ENCODE assay signal across 8 mouse cellular contexts in the genomic region with DNA sequence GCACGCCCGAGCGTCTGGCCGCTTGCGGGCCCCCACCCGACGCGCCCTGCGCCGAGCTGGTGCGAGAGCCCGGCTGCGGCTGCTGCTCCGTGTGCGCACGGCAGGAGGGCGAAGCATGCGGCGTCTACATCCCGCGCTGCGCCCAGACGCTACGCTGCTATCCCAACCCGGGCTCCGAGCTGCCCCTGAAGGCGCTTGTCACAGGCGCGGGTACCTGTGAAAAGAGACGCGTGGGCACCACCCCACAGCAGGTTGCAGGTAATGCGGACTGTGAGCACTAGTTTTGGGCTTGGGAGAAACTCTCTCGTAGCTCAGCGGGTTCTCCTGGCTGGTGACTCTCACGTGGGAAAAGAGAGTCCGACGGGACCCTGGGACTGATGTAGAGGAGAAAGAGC. TPM values are rescaled to one million over a fixed set of nuclear protein-coding genes. Genes with fewer than 3 reads are reported as not detected.
A peak's percentile ranks its signal among the peaks of the same experiment; 100 is the strongest.
DNase-seq lines count a peak whose midpoint lies in the region; ATAC-seq and TF ChIP-seq lines count a peak whose summit lies in the region.

No protein-coding gene starts in this region.

- H3K36me3 ChIP-seq in kidney, embryonic 15.5 days: no peaks in the 10 kb centered on the region
- no peaks in the 10 kb centered on the region for H3K36me3 ChIP-seq in embryonic facial prominence, embryonic 15.5 days
- no peaks in the 10 kb centered on the region for H3K36me3 ChIP-seq in kidney, postnatal 0 days (ENCODE audit: insufficient read depth, low read length)
- no peaks in the 10 kb centered on the region for H3K36me3 ChIP-seq in neural tube, embryonic 13.5 days

- TF ChIP-seq CTCF in kidney, postnatal 0 days (IDR thresholded peaks at IDR 0.05; ENCODE audit: low read depth): no peak

- peaks cover 47% of the 10 kb centered on the region for H3K4me1 ChIP-seq in kidney, embryonic 15.5 days
- H3K4me1 ChIP-seq in embryonic facial prominence, embryonic 15.5 days: peaks cover 39% of the 10 kb centered on the region
- H3K4me1 ChIP-seq in kidney, postnatal 0 days (replicated peaks; ENCODE audit: insufficient read depth, low read length): peaks cover 23% of the 10 kb centered on the region
- H3K4me1 ChIP-seq in neural tube, embryonic 13.5 days (replicated peaks): peaks cover 45% of the 10 kb centered on the region

- peak overlapping the region; percentile 96 for H3K4me2 ChIP-seq in kidney, embryonic 15.5 days
- peak overlapping the region; percentile 97 for H3K4me2 ChIP-seq in embryonic facial prominence, embryonic 15.5 days (replicated peaks)
- H3K4me2 ChIP-seq in kidney, postnatal 0 days (ENCODE audit: low read length): peak overlapping the region; percentile 94
- H3K4me2 ChIP-seq in neural tube, embryonic 13.5 days: peak overlapping the region; percentile 94

- 0 out of 2 replicates have a peak, but pooled peaks have one; percentile 14 for ATAC-seq in kidney, embryonic 15.5 days (replicated peaks; ENCODE audit: low FRiP score)
- ATAC-seq in embryonic facial prominence, embryonic 15.5 days (ENCODE audit: insufficient number of reproducible peaks, low FRiP score, low TSS enrichment, low read depth): 0 out of 2 replicates have a peak, but pooled peaks have one; percentile 16
- peak; percentile 26; the same call in 1 of the 2 replicates for ATAC-seq in kidney, postnatal 0 days (replicated peaks; ENCODE audit: low FRiP score, low read depth)
- peak; percentile 67 for ATAC-seq in neural tube, embryonic 13.5 days (ENCODE audit: low read depth)

- under 1% methylated on average over 37 of the region's 37 CpGs for WGBS in kidney, embryonic 15.5 days
- under 1% methylated on average over 37 of the region's 37 CpGs for WGBS in embryonic facial prominence, embryonic 15.5 days
- under 1% methylated on average over 37 of the region's 37 CpGs for WGBS in kidney, postnatal 0 days
- WGBS in neural tube, embryonic 13.5 days: under 1% methylated on average over 37 of the region's 37 CpGs

- peak overlapping the region; percentile 61 for H3K4me3 ChIP-seq in kidney, embryonic 15.5 days (replicated peaks)
- peak overlapping the region; percentile 72 for H3K4me3 ChIP-seq in embryonic facial prominence, embryonic 15.5 days (replicated peaks)
- peak overlapping the region; percentile 46 for H3K4me3 ChIP-seq in kidney, postnatal 0 days (replicated peaks; ENCODE audit: low read depth, low read length)
- peak overlapping the region; percentile 68 for H3K4me3 ChIP-seq in neural tube, embryonic 13.5 days

- no peak for DNase-seq in kidney, postnatal 14 days
- peak; percentile 16 for DNase-seq in MN1 (ENCODE audit: low spot score)
- no peak for DNase-seq in kidney, postnatal 0 days (ENCODE audit: low spot score)
- no peak for DNase-seq in adrenal gland, postnatal 10 days
- no peak for DNase-seq in thymus, postnatal 0 days (ENCODE audit: low spot score)

- H3K9ac ChIP-seq in kidney, embryonic 15.5 days: peak overlapping the region; percentile 54
- H3K9ac ChIP-seq in embryonic facial prominence, embryonic 15.5 days: peak overlapping the region; percentile 69
- peak overlapping the region; percentile 64 for H3K9ac ChIP-seq in kidney, postnatal 0 days (ENCODE audit: low read depth, low read length)
- peak overlapping the region; percentile 86 for H3K9ac ChIP-seq in neural tube, embryonic 13.5 days

- H3K9me3 ChIP-seq in kidney, embryonic 15.5 days (replicated peaks): no peaks in the 10 kb centered on the region
- no peaks in the 10 kb centered on the region for H3K9me3 ChIP-seq in embryonic facial prominence, embryonic 15.5 days (replicated peaks)
- H3K9me3 ChIP-seq in kidney, postnatal 0 days (replicated peaks; ENCODE audit: low read length): no peaks in the 10 kb centered on the region
- H3K9me3 ChIP-seq in neural tube, embryonic 13.5 days: no peaks in the 10 kb centered on the region

- peak overlapping the region; percentile 59 for H3K27ac ChIP-seq in kidney, embryonic 15.5 days
- H3K27ac ChIP-seq in embryonic facial prominence, embryonic 15.5 days (replicated peaks): peak overlapping the region; percentile 74
- H3K27ac ChIP-seq in kidney, postnatal 0 days: no peak overlapping the region
- H3K27ac ChIP-seq in neural tube, embryonic 13.5 days (replicated peaks): peak overlapping the region; percentile 84

- H3K27me3 ChIP-seq in kidney, embryonic 15.5 days: no peaks in the 10 kb centered on the region
- H3K27me3 ChIP-seq in embryonic facial prominence, embryonic 15.5 days: no peaks in the 10 kb centered on the region
- H3K27me3 ChIP-seq in kidney, postnatal 0 days (ENCODE audit: insufficient read depth, low read length): no peaks in the 10 kb centered on the region
- peaks cover 3% of the 10 kb centered on the region; the same call in 1 of the 2 replicates for H3K27me3 ChIP-seq in neural tube, embryonic 13.5 days

RNA-seq across cellular contexts. Expression of gene Igfbp2, which starts 0.4 kb away (rescaled TPM):
- polyA plus RNA-seq in kidney, embryonic 15.5 days (2015; fragmentation: Nextera tagmentation; extraction: Ambion mirVana): 138 and 150 TPM in 2 replicates
- 728 and 790 TPM in 2 replicates for polyA plus RNA-seq in embryonic facial prominence, embryonic 15.5 days (2015; fragmentation: Nextera tagmentation; extraction: Ambion mirVana)
- 116 and 123 TPM in 2 replicates for polyA plus RNA-seq in kidney, postnatal 0 days (2015; fragmentation: Nextera tagmentation; extraction: Ambion mirVana)
- polyA plus RNA-seq in neural tube, embryonic 13.5 days (2015; fragmentation: Nextera tagmentation; extraction: Ambion mirVana): 337 and 391 TPM in 2 replicates
- total RNA-seq in adrenal gland, postnatal 10 days (2021): 100 to 1,000 TPM; 210 to 501 TPM
- polyA plus RNA-seq in thymus, postnatal 0 days (2015; fragmentation: Nextera tagmentation; extraction: Ambion mirVana): 37.3 and 38.8 TPM in 2 replicates

RNA-seq across cellular contexts. Expression of gene Igfbp5, which starts 50.0 kb away (rescaled TPM):
- 90.4 and 94.0 TPM in 2 replicates for polyA plus RNA-seq in kidney, embryonic 15.5 days (2015; fragmentation: Nextera tagmentation; extraction: Ambion mirVana)
- polyA plus RNA-seq in embryonic facial prominence, embryonic 15.5 days (2015; fragmentation: Nextera tagmentation; extraction: Ambion mirVana): 127 and 131 TPM in 2 replicates
- polyA plus RNA-seq in kidney, postnatal 0 days (2015; fragmentation: Nextera tagmentation; extraction: Ambion mirVana): 87.7 and 95.0 TPM in 2 replicates
- polyA plus RNA-seq in neural tube, embryonic 13.5 days (2015; fragmentation: Nextera tagmentation; extraction: Ambion mirVana): 158 and 172 TPM in 2 replicates
- total RNA-seq in adrenal gland, postnatal 10 days (2021): 100 to 1,000 TPM in 1 of 2 experiments, 10 to 100 TPM in 1; 85.9 to 120 TPM
- 3.0 and 3.5 TPM in 2 replicates for polyA plus RNA-seq in thymus, postnatal 0 days (2015; fragmentation: Nextera tagmentation; extraction: Ambion mirVana)

Comparison
In these comparisons a context has a peak if more than half of its experiments do, and no peak if none do; other contexts are left out.
1. ATAC-seq: peak in every context shown above with its lines; median percentile 67 in neural tube, embryonic 13.5 days; 26 in kidney, postnatal 0 days; 16 in embryonic facial prominence, embryonic 15.5 days; 14 in kidney, embryonic 15.5 days.
2. RNA of gene Igfbp5, which starts 50.0 kb away (polyA plus RNA-seq): 158 to 172 TPM in neural tube, embryonic 13.5 days, 127 to 131 TPM in embryonic facial prominence, embryonic 15.5 days, 90.4 to 94.0 TPM in kidney, embryonic 15.5 days and 87.7 to 95.0 TPM in kidney, postnatal 0 days; 3.0 to 3.5 TPM in thymus, postnatal 0 days; every median in the first group is over 10 times any median in the second.
3. Peak in every context shown above with its lines, with median percentiles within 50 percentile points of each other: H3K4me2 ChIP-seq, H3K4me3 ChIP-seq and H3K9ac ChIP-seq.